Mouse (Mus musculus) CH12.LX (cell line): ENCODE measurements around the gene Tead1. TPM values are rescaled to one million over a fixed set of nuclear protein-coding genes. Genes with fewer than 3 reads are reported as not detected.

ENCODE experiments used
- DNase-seq: peaks from one replicate; pipeline ENCODE4 v3.0.0-alpha.2; 2013; ENCODE audit errors: extremely low read depth
- H3K27ac ChIP-seq: 2 replicates; pipeline ENCODE4 v1.5.1; 2012; ENCODE audit warnings: low read depth, mild to moderate bottlenecking, control low read depth, moderate library complexity; ENCODE audit not compliant: insufficient read depth
- H3K27me3 ChIP-seq: replicated peaks from 2 replicates; pipeline ENCODE3; 2012; ENCODE audit warnings: inconsistent platforms
- H3K36me3 ChIP-seq, 2 experiments: replicated peaks in 1 of 2; 2 replicates each; pipeline versions ENCODE3 to v1.6.1; 2012; ENCODE audit warnings: inconsistent platforms in 1 of 2, low read length in 1 of 2, mild to moderate bottlenecking in 1 of 2, mixed read lengths in 1 of 2, moderate library complexity in 1 of 2; ENCODE audit not compliant: control insufficient read depth in 1 of 2, insufficient read depth in 1 of 2
- H3K4me1 ChIP-seq, 2 experiments: 2 replicates each; pipeline ENCODE4 v1.6.1; 2012; ENCODE audit warnings: inconsistent platforms in 1 of 2, moderate library complexity in 1 of 2; ENCODE audit not compliant: insufficient read depth in 2 of 2, control insufficient read depth in 1 of 2
- H3K4me2 ChIP-seq: 2 replicates; pipeline ENCODE4 v1.6.1; 2012; ENCODE audit warnings: low read depth, mild to moderate bottlenecking, control low read depth; ENCODE audit not compliant: poor library complexity, insufficient read depth, severe bottlenecking
- H3K4me3 ChIP-seq, 3 experiments: fragments of 150-350 bp in 1 of 3; sonication (generic) in 1 of 3; replicated peaks in 1 of 3; 2 replicates each; pipeline versions ENCODE3 to v1.5.1; 2011 to 2012; ENCODE audit warnings: low read depth in 2 of 3, low read length in 2 of 3, mild to moderate bottlenecking in 2 of 3, moderate library complexity in 2 of 3, control low read depth in 1 of 3, improper control_type of control experiment in 1 of 3, inconsistent platforms in 1 of 3, mixed read lengths in 1 of 3; ENCODE audit not compliant: poor library complexity in 1 of 3
- H3K79me2 ChIP-seq: replicated peaks from 2 replicates; pipeline ENCODE4 v1.6.1; 2012; ENCODE audit warnings: mild to moderate bottlenecking, moderate library complexity; ENCODE audit not compliant: control insufficient read depth, poor library complexity, insufficient read depth, severe bottlenecking; ENCODE audit errors: extremely low read depth
- H3K9ac ChIP-seq: 2 replicates; pipeline ENCODE4 v1.6.1; 2012; ENCODE audit warnings: low read depth, mild to moderate bottlenecking, control low read depth, moderate library complexity; ENCODE audit not compliant: insufficient read depth
- H3K9me3 ChIP-seq: replicated peaks from 2 replicates; pipeline ENCODE3; 2012; ENCODE audit warnings: low read length, inconsistent platforms, mixed read lengths
- BHLHE40 ChIP-seq: IDR thresholded peaks from 2 replicates; pipeline ENCODE4 v1.6.1; 2011; ENCODE audit warnings: mild to moderate bottlenecking, low read depth, low read length, improper control_type of control experiment
- E2F4 ChIP-seq: IDR thresholded peaks from 2 replicates; pipeline ENCODE4 v1.6.1; 2011; ENCODE audit warnings: low read depth, low read length, improper control_type of control experiment; ENCODE audit not compliant: insufficient replicate concordance
- ELF1 ChIP-seq: IDR thresholded peaks from 2 replicates; pipeline ENCODE4 v1.6.1; 2014; ENCODE audit warnings: low read depth, mild to moderate bottlenecking, inconsistent platforms, low read length, improper control_type of control experiment
- ETS1 ChIP-seq: conservative IDR thresholded peaks from 2 replicates; pipeline ENCODE4 v1.6.1; 2012; ENCODE audit warnings: low read depth, mild to moderate bottlenecking, inconsistent platforms, low read length, improper control_type of control experiment, moderate library complexity
- GABPA ChIP-seq: IDR thresholded peaks from 2 replicates; pipeline ENCODE4 v1.6.1; 2012; ENCODE audit warnings: low read depth, low read length, improper control_type of control experiment, inconsistent platforms; ENCODE audit not compliant: insufficient replicate concordance
- JUND ChIP-seq: conservative IDR thresholded peaks from 2 replicates; pipeline ENCODE4 v1.6.1; 2011; ENCODE audit warnings: low read depth, low read length, improper control_type of control experiment
- MXI1 ChIP-seq: IDR thresholded peaks from 2 replicates; pipeline ENCODE4 v1.6.1; 2011; ENCODE audit warnings: mild to moderate bottlenecking, low read depth, low read length, improper control_type of control experiment
- MYC ChIP-seq: IDR thresholded peaks from 2 replicates; pipeline ENCODE4 v1.6.1; 2011; ENCODE audit warnings: low read depth, mild to moderate bottlenecking, improper control_type of control experiment, low read length
- NRF1 ChIP-seq: IDR thresholded peaks from 2 replicates; pipeline ENCODE4 v1.6.1; 2014; ENCODE audit warnings: low read depth, mild to moderate bottlenecking, inconsistent platforms, low read length, improper control_type of control experiment, moderate library complexity
- PAX5 ChIP-seq: IDR thresholded peaks from 2 replicates; pipeline ENCODE4 v1.6.1; 2012; ENCODE audit warnings: low read length, inconsistent platforms, mixed read lengths
- POLR2A ChIP-seq: IDR thresholded peaks from 2 replicates; pipeline ENCODE4 v1.6.1; 2011; ENCODE audit warnings: low read depth, mild to moderate bottlenecking, improper control_type of control experiment, low read length
- POLR2AphosphoS2 ChIP-seq: IDR thresholded peaks from 2 replicates; pipeline ENCODE4 v1.6.1; 2011; ENCODE audit warnings: low read depth, low read length, improper control_type of control experiment
- RAD21 ChIP-seq: IDR thresholded peaks from 2 replicates; pipeline ENCODE4 v1.6.1; 2011; ENCODE audit warnings: low read depth, mild to moderate bottlenecking, low read length, improper control_type of control experiment, moderate library complexity
- RCOR1 ChIP-seq: conservative IDR thresholded peaks from 2 replicates; pipeline ENCODE4 v1.6.1; 2012; ENCODE audit warnings: low read depth, mild to moderate bottlenecking, inconsistent platforms, low read length, improper control_type of control experiment
- SIN3A ChIP-seq: IDR thresholded peaks from 2 replicates; pipeline ENCODE4 v1.6.1; 2012; ENCODE audit warnings: low read length, improper control_type of control experiment, inconsistent platforms
- SMC3 ChIP-seq: IDR thresholded peaks from 2 replicates; pipeline ENCODE4 v1.6.1; 2011; ENCODE audit warnings: low read depth, low read length, improper control_type of control experiment
- TCF12 ChIP-seq: IDR thresholded peaks from 2 replicates; pipeline ENCODE4 v1.6.1; 2014; ENCODE audit warnings: low read depth, mild to moderate bottlenecking, inconsistent platforms, low read length, improper control_type of control experiment
- USF1 ChIP-seq: IDR thresholded peaks from 2 replicates; pipeline ENCODE4 v1.6.1; 2014; ENCODE audit warnings: low read depth, mild to moderate bottlenecking, inconsistent platforms, low read length, improper control_type of control experiment
- USF2 ChIP-seq: conservative IDR thresholded peaks from 2 replicates; pipeline ENCODE4 v1.6.1; 2011; ENCODE audit warnings: low read depth, low read length, improper control_type of control experiment
- ZKSCAN1 ChIP-seq: IDR thresholded peaks from 2 replicates; pipeline ENCODE4 v1.6.1; 2012; ENCODE audit warnings: low read depth, inconsistent platforms, low read length, improper control_type of control experiment, borderline replicate concordance
- ZNF384 ChIP-seq: IDR thresholded peaks from 2 replicates; pipeline ENCODE4 v1.6.1; 2012; ENCODE audit warnings: low read depth, low read length, improper control_type of control experiment, inconsistent platforms
- dilution Hi-C: fragments of 300-500 bp; cut with MboI; formaldehyde crosslinking; loops from 2 replicates; pipeline ENCODE4 v1.14.3; 2020; ENCODE audit warnings: low sequenced_read_pairs; ENCODE audit not compliant: extremely low pct_unique_long_range_greater_than_20kb, extremely low pct_ligation_motif_present
- in situ Hi-C: fragments of 300-500 bp; cut with MboI; formaldehyde crosslinking; loops from 3 replicates; pipeline ENCODE4 v1.14.3; 2019; ENCODE audit warnings: low sequenced_read_pairs, low pct_ligation_motif_present, low pct_unique_long_range_greater_than_20kb, mixed read lengths
- polyA plus RNA-seq: library from polyadenylated mRNA; unstranded; fragments of >175 nt; gene quantifications from 2 replicates; pipeline ENCODE4 v1.2.1, GENCODE M21; 2012; ENCODE audit warnings: low read depth; ENCODE audit not compliant: insufficient read length
- total RNA-seq, 2 experiments: library from RNA; depleted of rRNA; stranded (reverse); fragments of 300-350 nt in 1 of 2; fragments of >200 nt in 1 of 2; gene quantifications; 2 replicates each; pipeline ENCODE4 v1.2.3; 2012 to 2014

The Tead1 gene
- total and polyA plus RNA-seq, 3 experiments = not detected

DNA sequence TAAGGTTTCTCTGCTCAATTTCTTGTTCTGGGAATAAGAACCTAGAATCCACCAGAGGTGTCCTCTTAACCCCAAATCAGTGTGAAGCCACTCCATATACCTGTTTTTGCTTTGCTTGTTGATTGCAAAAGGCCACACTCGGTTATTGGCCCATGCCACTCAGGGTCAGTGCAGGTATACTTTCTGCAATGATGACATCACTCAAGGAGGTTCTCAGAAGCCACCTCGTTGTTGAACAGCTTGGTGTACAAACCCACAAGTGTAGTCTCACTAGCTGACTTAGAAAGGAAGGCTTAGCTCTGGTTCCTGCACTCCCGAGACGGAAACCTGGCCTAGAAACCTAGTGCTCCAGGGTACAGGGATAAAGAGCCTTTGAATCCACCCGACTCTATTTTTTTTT is 263.4 kb downstream of the Tead1 start:
- Histone ChIP-seq H3K9me3 (no peaks in the 10 kb centered on the region), H3K27ac (no peak overlapping the region), H3K4me1 (0 out of 4 replicates have a peak, but pooled peaks cover 0 to 3% of the 10 kb centered on the region in 2 experiments), H3K4me2 (no peak overlapping the region), H3K9ac (no peak overlapping the region), H3K36me3 (no peaks in the 10 kb centered on the region), H3K4me3 (no peak overlapping the region), H3K27me3 (no peaks in the 10 kb centered on the region), H3K79me2 (no peaks in the 10 kb centered on the region)
- dilution Hi-C loops = no loop called here
- no peak for DNase-seq
- in situ Hi-C loops = no loop called here
- no peak for TF ChIP-seq SMC3
- no peak for TF ChIP-seq MYC
- no peak for TF ChIP-seq ELF1
- TF ChIP-seq USF2 = no peak
- no peak for TF ChIP-seq BHLHE40
- no peak for TF ChIP-seq RCOR1
- TF ChIP-seq USF1 = no peak
- TF ChIP-seq ZNF384 = no peak
- TF ChIP-seq ETS1 = no peak
- no peak for TF ChIP-seq E2F4
- TF ChIP-seq GABPA = no peak
- no peak for TF ChIP-seq POLR2A

DNA sequence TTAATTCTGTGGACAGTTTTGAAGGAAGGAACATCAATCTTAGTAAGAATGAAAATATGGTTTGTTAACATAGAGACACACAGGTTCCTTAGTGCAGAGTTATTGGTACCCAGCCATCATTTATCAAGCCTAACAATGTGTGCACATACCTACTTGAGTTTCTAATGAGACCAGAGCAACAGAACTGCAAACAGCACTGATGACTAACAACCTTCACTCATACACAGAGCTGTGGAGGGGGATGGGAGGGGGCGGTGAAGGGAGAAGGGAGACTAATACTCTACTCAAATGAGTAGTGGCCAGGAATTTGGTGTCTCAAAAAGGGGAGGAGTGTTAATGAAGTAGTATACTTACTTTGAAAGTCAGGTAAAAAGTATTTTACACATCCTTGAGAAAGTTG is 263.9 kb downstream of the Tead1 start:
- Histone ChIP-seq H3K27ac (no peak overlapping the region), H3K4me3 (no peak overlapping the region), H3K36me3 (no peaks in the 10 kb centered on the region), H3K9ac (no peak overlapping the region), H3K27me3 (no peaks in the 10 kb centered on the region), H3K9me3 (no peaks in the 10 kb centered on the region), H3K4me1 (0 out of 4 replicates have a peak, but pooled peaks cover 0 to 3% of the 10 kb centered on the region in 2 experiments), H3K79me2 (no peaks in the 10 kb centered on the region), H3K4me2 (no peak overlapping the region)
- in situ Hi-C loops = no loop called here
- dilution Hi-C loops = no loop called here
- DNase-seq = no peak
- no peak for TF ChIP-seq SIN3A
- no peak for TF ChIP-seq MXI1
- TF ChIP-seq RAD21 = no peak
- TF ChIP-seq POLR2AphosphoS2 = no peak
- TF ChIP-seq PAX5 = no peak
- TF ChIP-seq JUND = no peak
- TF ChIP-seq TCF12 = no peak
- TF ChIP-seq USF2 = no peak
- TF ChIP-seq ZKSCAN1 = no peak
- TF ChIP-seq USF1 = no peak
- TF ChIP-seq NRF1 = no peak
- no peak for TF ChIP-seq ELF1
